Mouse (Mus musculus): ENCODE results near the gene Sgo2a. TPM values are rescaled to one million over a fixed set of nuclear protein-coding genes. Genes with fewer than 3 reads are reported as not detected.

Gene Sgo2a
- polyA plus RNA-seq, 1 experiment = 0.37 TPM

- H3K27ac ChIP-seq (ENCODE audit: insufficient read depth, low read depth, low read length) = no peak overlapping the region
- WGBS = 69% methylated on average over 13 of the region's 13 CpGs
- H3K27me3 ChIP-seq (ENCODE audit: control insufficient read depth, insufficient read depth, low read length) = no peaks in the 10 kb centered on the region
- H3K4me1 ChIP-seq (ENCODE audit: control insufficient read depth, insufficient read depth, insufficient read length, low read length) = no peaks in the 10 kb centered on the region
- TF ChIP-seq CTCF (IDR thresholded peaks at IDR 0.05; ENCODE audit: extremely low read depth, insufficient read length, insufficient replicate concordance, low read depth, low read length) = no peak
- H3K36me3 ChIP-seq (ENCODE audit: control insufficient read depth, insufficient read depth, low read length) = no peaks in the 10 kb centered on the region
- H3K4me3 ChIP-seq (ENCODE audit: low read depth, low read length) = no peak overlapping the region
Observed at GRCm38 (mm10) chr1:58056074-58056807, 60.5 kb downstream of the Sgo2a start.

DNA sequence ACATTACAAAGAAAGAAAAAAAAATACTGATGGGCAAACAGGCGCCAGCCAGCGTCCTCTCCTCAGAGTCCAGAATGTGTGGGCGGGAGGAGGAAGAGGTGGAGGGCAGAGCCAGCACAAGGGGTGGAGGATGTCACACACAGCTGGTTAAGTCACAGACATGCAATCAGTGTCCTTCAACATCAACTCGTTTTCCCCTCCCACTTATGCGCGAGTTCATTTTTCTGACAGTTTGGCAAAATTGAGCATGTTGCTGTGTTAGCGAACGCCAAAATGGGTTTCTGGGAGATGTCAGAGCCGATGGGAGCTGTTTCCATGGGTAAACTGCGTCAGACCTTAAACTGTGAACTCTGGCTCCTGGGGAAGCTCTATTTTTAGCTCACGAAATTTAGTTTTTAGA is 61.2 kb downstream of the Sgo2a start:
- Histone ChIP-seq H3K27me3 (ENCODE audit: control insufficient read depth, insufficient read depth, low read length) (no peaks in the 10 kb centered on the region), H3K27ac (ENCODE audit: insufficient read depth, low read depth, low read length) (no peak overlapping the region), H3K36me3 (ENCODE audit: control insufficient read depth, insufficient read depth, low read length) (no peaks in the 10 kb centered on the region), H3K4me1 (ENCODE audit: control insufficient read depth, insufficient read depth, insufficient read length, low read length) (no peaks in the 10 kb centered on the region), H3K4me3 (ENCODE audit: low read depth, low read length) (no peak overlapping the region)
- no peak for TF ChIP-seq CTCF (IDR thresholded peaks at IDR 0.05; ENCODE audit: extremely low read depth, insufficient read length, insufficient replicate concordance, low read depth, low read length)
- TF ChIP-seq POLR2A (IDR thresholded peaks at IDR 0.05; ENCODE audit: low read depth, low read length) = no peak
- WGBS = 72% methylated on average over 11 of the region's 11 CpGs

GRCm38 (mm10) chr1:58058846-58059245 is 63.1 kb downstream of the Sgo2a start:
- no peaks in the 10 kb centered on the region for H3K36me3 ChIP-seq (ENCODE audit: control insufficient read depth, insufficient read depth, low read length)
- WGBS = 85% methylated on average over 4 of the region's 4 CpGs
- no peak for TF ChIP-seq CTCF (IDR thresholded peaks at IDR 0.05; ENCODE audit: extremely low read depth, insufficient read length, insufficient replicate concordance, low read depth, low read length)
- no peak for TF ChIP-seq POLR2A (IDR thresholded peaks at IDR 0.05; ENCODE audit: low read depth, low read length)

DNA sequence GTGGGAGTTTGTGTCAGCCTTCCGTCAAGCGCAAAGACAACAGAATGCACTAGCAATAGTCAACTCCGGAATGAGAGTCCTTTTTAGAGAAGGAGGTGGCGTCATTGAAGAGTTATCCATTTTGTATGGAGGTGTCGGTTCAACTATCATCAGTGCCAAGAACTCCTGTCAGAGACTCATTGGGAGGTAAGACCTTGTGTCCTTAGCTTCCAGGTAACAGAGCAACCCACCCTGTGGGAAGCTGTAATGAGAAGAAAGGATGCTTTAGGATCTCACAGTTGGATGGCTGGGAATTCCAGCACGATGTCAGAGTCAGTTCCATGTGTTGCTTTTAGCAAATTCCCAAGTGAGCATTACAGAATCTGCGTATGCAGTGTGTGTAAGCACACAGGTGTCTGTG is 66.4 kb downstream of the Sgo2a start:
- 89% methylated on average over 7 of the region's 7 CpGs for WGBS
- H3K36me3 ChIP-seq (ENCODE audit: control insufficient read depth, insufficient read depth, low read length) = no peaks in the 10 kb centered on the region
- no peak for TF ChIP-seq POLR2A (IDR thresholded peaks at IDR 0.05; ENCODE audit: low read depth, low read length)
- no peak for TF ChIP-seq CTCF (IDR thresholded peaks at IDR 0.05; ENCODE audit: extremely low read depth, insufficient read length, insufficient replicate concordance, low read depth, low read length)
- no peak overlapping the region for H3K4me3 ChIP-seq (ENCODE audit: low read depth, low read length)
- H3K27ac ChIP-seq (ENCODE audit: insufficient read depth, low read depth, low read length) = no peak overlapping the region
- H3K27me3 ChIP-seq (ENCODE audit: control insufficient read depth, insufficient read depth, low read length) = no peaks in the 10 kb centered on the region
- H3K4me1 ChIP-seq (ENCODE audit: control insufficient read depth, insufficient read depth, insufficient read length, low read length) = no peaks in the 10 kb centered on the region

More at GRCm38 (mm10) chr1:58058846-58059245, 63.1 kb downstream of the Sgo2a start:
- Histone ChIP-seq H3K4me1 (ENCODE audit: control insufficient read depth, insufficient read depth, insufficient read length, low read length) (no peaks in the 10 kb centered on the region), H3K4me3 (ENCODE audit: low read depth, low read length) (no peak overlapping the region), H3K27ac (ENCODE audit: insufficient read depth, low read depth, low read length) (no peak overlapping the region), H3K27me3 (ENCODE audit: control insufficient read depth, insufficient read depth, low read length) (no peaks in the 10 kb centered on the region)

GRCm38 (mm10) chr1:58065151-58065550 is 69.4 kb downstream of the Sgo2a start:
- WGBS = 92% methylated on average over 5 of the region's 5 CpGs
- H3K4me1 ChIP-seq (ENCODE audit: control insufficient read depth, insufficient read depth, insufficient read length, low read length) = no peaks in the 10 kb centered on the region
- H3K27ac ChIP-seq (ENCODE audit: insufficient read depth, low read depth, low read length) = no peak overlapping the region
- H3K36me3 ChIP-seq (ENCODE audit: control insufficient read depth, insufficient read depth, low read length) = no peaks in the 10 kb centered on the region
- H3K4me3 ChIP-seq (ENCODE audit: low read depth, low read length) = no peak overlapping the region
- H3K27me3 ChIP-seq (ENCODE audit: control insufficient read depth, insufficient read depth, low read length) = no peaks in the 10 kb centered on the region
- TF ChIP-seq CTCF (IDR thresholded peaks at IDR 0.05; ENCODE audit: extremely low read depth, insufficient read length, insufficient replicate concordance, low read depth, low read length) (no peak), POLR2A (IDR thresholded peaks at IDR 0.05; ENCODE audit: low read depth, low read length) (no peak)

DNA sequence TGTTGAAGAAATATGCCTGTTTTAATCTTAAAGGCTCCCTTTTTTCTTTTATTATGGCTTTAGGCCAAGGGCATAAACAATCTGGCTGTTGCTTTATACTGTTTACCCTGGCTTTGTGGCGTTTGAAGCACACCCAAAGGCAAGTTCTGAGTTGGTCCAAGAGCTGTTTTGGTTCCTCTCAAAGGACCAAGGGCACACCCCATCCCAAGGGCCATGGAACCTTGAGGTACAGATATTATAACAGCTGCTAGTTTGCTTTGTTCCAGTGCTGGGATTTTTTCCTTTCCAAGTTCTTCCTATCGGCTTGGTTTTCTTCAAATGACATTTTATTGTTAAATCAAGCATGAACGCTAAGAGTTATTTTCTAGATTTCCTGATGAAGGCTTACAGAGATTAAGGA is 69.8 kb downstream of the Sgo2a start:
- 69% methylated on average over 3 of the region's 3 CpGs for WGBS
- Histone ChIP-seq H3K27me3 (ENCODE audit: control insufficient read depth, insufficient read depth, low read length) (no peaks in the 10 kb centered on the region), H3K4me3 (ENCODE audit: low read depth, low read length) (no peak overlapping the region), H3K36me3 (ENCODE audit: control insufficient read depth, insufficient read depth, low read length) (no peaks in the 10 kb centered on the region), H3K4me1 (ENCODE audit: control insufficient read depth, insufficient read depth, insufficient read length, low read length) (no peaks in the 10 kb centered on the region), H3K27ac (ENCODE audit: insufficient read depth, low read depth, low read length) (no peak overlapping the region)
- TF ChIP-seq POLR2A (IDR thresholded peaks at IDR 0.05; ENCODE audit: low read depth, low read length) (no peak), CTCF (IDR thresholded peaks at IDR 0.05; ENCODE audit: extremely low read depth, insufficient read length, insufficient replicate concordance, low read depth, low read length) (no peak)

DNA sequence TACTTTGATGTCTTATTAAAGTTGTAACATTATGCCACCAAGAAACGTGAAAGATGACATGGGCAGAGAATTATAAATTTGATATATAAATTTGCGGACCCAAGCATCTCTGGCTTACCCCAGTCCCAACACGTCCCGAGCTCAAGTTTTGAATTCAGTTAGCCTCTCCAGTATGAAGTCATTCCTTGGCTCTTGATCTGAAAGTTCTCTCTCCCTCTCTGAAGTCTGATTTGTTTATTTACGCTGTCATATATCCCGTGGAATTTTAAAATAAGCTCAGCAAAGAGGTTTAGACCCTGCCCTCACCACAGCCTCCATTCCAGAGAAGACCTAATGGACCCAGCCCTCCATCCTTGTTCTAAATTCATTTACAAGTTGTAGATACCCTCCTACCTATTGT is 73.4 kb downstream of the Sgo2a start:
- Histone ChIP-seq H3K4me1 (ENCODE audit: control insufficient read depth, insufficient read depth, insufficient read length, low read length) (no peaks in the 10 kb centered on the region), H3K27me3 (ENCODE audit: control insufficient read depth, insufficient read depth, low read length) (no peaks in the 10 kb centered on the region), H3K4me3 (ENCODE audit: low read depth, low read length) (no peak overlapping the region), H3K27ac (ENCODE audit: insufficient read depth, low read depth, low read length) (no peak overlapping the region), H3K36me3 (ENCODE audit: control insufficient read depth, insufficient read depth, low read length) (no peaks in the 10 kb centered on the region)
- no peak for TF ChIP-seq POLR2A (IDR thresholded peaks at IDR 0.05; ENCODE audit: low read depth, low read length)
- no peak for TF ChIP-seq CTCF (IDR thresholded peaks at IDR 0.05; ENCODE audit: extremely low read depth, insufficient read length, insufficient replicate concordance, low read depth, low read length)
- WGBS = 79% methylated on average over 6 of the region's 6 CpGs
